Mouse (Mus musculus): ENCODE data around the gene Adgrg3. TPM values are rescaled to one million over a fixed set of nuclear protein-coding genes. Genes with fewer than 3 reads are reported as not detected.

Adgrg3 gene
- polyA plus RNA-seq, 1 experiment from 2014 or later, result 3.7 TPM

DNA sequence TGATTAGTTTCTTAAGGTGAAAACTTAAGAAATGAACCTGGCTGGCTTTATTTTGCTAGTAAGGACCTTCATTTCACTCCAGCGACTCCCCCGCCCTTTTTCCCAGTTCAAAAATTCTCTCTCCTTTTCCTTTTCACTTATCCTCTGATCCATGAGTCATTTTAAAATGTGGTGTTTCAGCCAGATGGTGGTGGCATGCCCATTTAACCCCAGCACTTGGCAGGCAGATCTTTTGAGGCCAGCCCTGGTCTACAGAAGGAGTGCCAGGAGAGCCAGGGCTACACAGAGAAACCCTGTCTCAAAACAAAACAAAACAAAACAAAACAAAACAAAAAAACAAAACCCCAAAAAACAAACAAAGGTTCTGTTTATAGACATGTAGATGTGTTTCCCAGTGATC is 47.0 kb downstream of the Adgrg3 start:
- ATAC-seq (ENCODE audit: insufficient number of reproducible peaks, insufficient read depth, low FRiP score, low read depth), result no peak
- Histone ChIP-seq H3K4me1 (ENCODE audit: control insufficient read depth in 2 of 2, insufficient read depth in 2 of 2, low read length in 2 of 2) (peaks cover 0 to 2% of the 10 kb centered on the region in 2 experiments; a peak in 1 of 4 replicates), H3K4me3 (ENCODE audit: control insufficient read depth in 1 of 2, insufficient read depth in 1 of 2, low read depth in 1 of 2, low read length in 2 of 2) (no peak overlapping the region), H3K9me3 (ENCODE audit: control insufficient read depth, low read length) (no peaks in the 10 kb centered on the region), H3K36me3 (ENCODE audit: control insufficient read depth, insufficient read depth, low read length) (no peaks in the 10 kb centered on the region), H3K27ac (replicated peaks in 1 of 2; ENCODE audit: control insufficient read depth in 1 of 2, insufficient read depth in 1 of 2, low read depth in 2 of 2, low read length in 2 of 2) (no peak overlapping the region), H3K9ac (ENCODE audit: low read length) (no peak overlapping the region), H3K4me2 (ENCODE audit: low read length) (no peak overlapping the region), H3K27me3 (ENCODE audit: control insufficient read depth, insufficient read depth, low read length) (no peaks in the 10 kb centered on the region)
- 81% methylated on average over 2 of the region's 2 CpGs for WGBS

DNA sequence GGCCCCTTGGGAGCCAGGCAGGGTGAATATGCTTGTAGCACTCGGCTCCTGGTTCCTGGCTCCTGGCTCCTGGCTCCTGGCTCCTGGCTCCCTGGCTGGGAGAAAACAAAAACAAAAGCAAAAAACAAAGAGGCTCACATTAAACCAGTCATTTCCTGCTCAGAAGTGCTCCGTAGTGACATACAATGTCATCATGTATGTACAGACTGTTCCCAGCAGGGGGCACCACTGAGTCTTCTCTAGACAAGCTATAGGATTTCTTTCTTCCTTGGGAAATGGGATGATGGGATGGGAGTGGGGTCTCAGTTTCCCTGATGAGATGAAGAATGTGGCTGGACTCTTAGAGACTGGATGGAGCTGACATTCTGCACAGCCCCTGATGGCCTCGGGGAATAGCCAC is 50.1 kb downstream of the Adgrg3 start:
- ATAC-seq (ENCODE audit: insufficient number of reproducible peaks, insufficient read depth, low FRiP score, low read depth), result no peak
- no peak overlapping the region for H3K4me3 ChIP-seq (ENCODE audit: control insufficient read depth in 1 of 2, insufficient read depth in 1 of 2, low read depth in 1 of 2, low read length in 2 of 2)
- WGBS, result 39% methylated on average over 3 of the region's 3 CpGs

DNA sequence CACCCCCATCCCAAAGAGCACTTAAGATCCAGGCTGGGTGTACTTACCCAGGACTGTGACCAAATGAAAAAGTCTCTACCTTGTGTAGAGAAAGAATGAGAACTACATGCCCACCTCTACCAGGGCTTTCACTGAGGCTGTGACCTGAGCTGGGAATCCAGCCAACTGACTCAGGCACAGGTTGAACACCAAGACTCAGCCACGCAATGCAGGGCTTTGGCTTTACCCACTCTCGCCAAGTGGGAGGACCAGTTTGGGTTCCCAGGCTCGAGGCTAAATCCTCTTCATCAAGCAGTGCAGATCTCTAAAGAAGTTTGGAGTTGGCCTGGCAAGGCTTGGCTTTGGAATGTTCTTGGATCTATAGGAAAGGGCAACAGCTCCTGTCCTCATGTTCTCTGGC is 58.0 kb downstream of the Adgrg3 start:
- ATAC-seq (ENCODE audit: insufficient number of reproducible peaks, insufficient read depth, low FRiP score, low read depth), result no peak
- 67% methylated on average over 3 of the region's 3 CpGs for WGBS

More for the DNA sequence above, 50.1 kb downstream of the Adgrg3 start:
- H3K4me2 ChIP-seq (ENCODE audit: low read length), result no peak overlapping the region
- no peaks in the 10 kb centered on the region for H3K9me3 ChIP-seq (ENCODE audit: control insufficient read depth, low read length)
- no peak overlapping the region for H3K9ac ChIP-seq (ENCODE audit: low read length)
- no peaks in the 10 kb centered on the region for H3K27me3 ChIP-seq (ENCODE audit: control insufficient read depth, insufficient read depth, low read length)
- no peaks in the 10 kb centered on the region for H3K4me1 ChIP-seq (ENCODE audit: control insufficient read depth in 2 of 2, insufficient read depth in 2 of 2, low read length in 2 of 2)
- no peaks in the 10 kb centered on the region for H3K36me3 ChIP-seq (ENCODE audit: control insufficient read depth, insufficient read depth, low read length)
- no peak overlapping the region for H3K27ac ChIP-seq (replicated peaks in 1 of 2; ENCODE audit: control insufficient read depth in 1 of 2, insufficient read depth in 1 of 2, low read depth in 2 of 2, low read length in 2 of 2)

DNA sequence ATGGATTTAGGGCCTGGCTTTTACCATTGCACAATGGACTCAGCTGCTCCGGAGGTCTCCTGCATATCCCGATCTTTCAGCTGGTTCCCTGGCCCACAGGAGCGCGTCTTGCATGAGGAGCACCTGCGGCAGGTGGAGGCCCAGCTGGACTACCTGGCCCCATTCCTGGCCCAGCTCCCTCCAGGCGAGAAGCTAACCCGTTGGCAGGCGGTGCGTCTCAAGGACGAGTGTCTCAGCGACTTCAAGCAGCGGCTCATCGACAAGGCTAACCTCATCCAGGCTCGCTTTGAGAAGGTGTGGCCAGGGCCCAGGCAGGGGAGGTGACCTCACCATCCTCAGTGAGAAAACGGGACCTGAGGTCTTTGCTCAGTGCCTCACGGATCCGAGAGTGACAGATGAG is 58.7 kb downstream of the Adgrg3 start:
- no peak overlapping the region for H3K4me3 ChIP-seq (ENCODE audit: control insufficient read depth in 1 of 2, insufficient read depth in 1 of 2, low read depth in 1 of 2, low read length in 2 of 2)
- H3K4me2 ChIP-seq (ENCODE audit: low read length), result no peak overlapping the region
- H3K27me3 ChIP-seq (ENCODE audit: control insufficient read depth, insufficient read depth, low read length), result no peaks in the 10 kb centered on the region
- no peak for ATAC-seq (ENCODE audit: insufficient number of reproducible peaks, insufficient read depth, low FRiP score, low read depth)
- H3K9ac ChIP-seq (ENCODE audit: low read length), result no peak overlapping the region
- no peaks in the 10 kb centered on the region for H3K9me3 ChIP-seq (ENCODE audit: control insufficient read depth, low read length)
- 68% methylated on average over 17 of the region's 17 CpGs for WGBS
- H3K4me1 ChIP-seq (ENCODE audit: control insufficient read depth in 2 of 2, insufficient read depth in 2 of 2, low read length in 2 of 2), result no peaks in the 10 kb centered on the region
- no peak overlapping the region for H3K27ac ChIP-seq (replicated peaks in 1 of 2; ENCODE audit: control insufficient read depth in 1 of 2, insufficient read depth in 1 of 2, low read depth in 2 of 2, low read length in 2 of 2)
- no peaks in the 10 kb centered on the region for H3K36me3 ChIP-seq (ENCODE audit: control insufficient read depth, insufficient read depth, low read length)

More for the DNA sequence above, 58.0 kb downstream of the Adgrg3 start:
- no peaks in the 10 kb centered on the region for H3K4me1 ChIP-seq (ENCODE audit: control insufficient read depth in 2 of 2, insufficient read depth in 2 of 2, low read length in 2 of 2)
- no peak overlapping the region for H3K9ac ChIP-seq (ENCODE audit: low read length)
- no peak overlapping the region for H3K4me3 ChIP-seq (ENCODE audit: control insufficient read depth in 1 of 2, insufficient read depth in 1 of 2, low read depth in 1 of 2, low read length in 2 of 2)
- H3K27me3 ChIP-seq (ENCODE audit: control insufficient read depth, insufficient read depth, low read length), result no peaks in the 10 kb centered on the region
- no peak overlapping the region for H3K4me2 ChIP-seq (ENCODE audit: low read length)
- H3K27ac ChIP-seq (replicated peaks in 1 of 2; ENCODE audit: control insufficient read depth in 1 of 2, insufficient read depth in 1 of 2, low read depth in 2 of 2, low read length in 2 of 2), result no peak overlapping the region
- H3K36me3 ChIP-seq (ENCODE audit: control insufficient read depth, insufficient read depth, low read length), result no peaks in the 10 kb centered on the region
- H3K9me3 ChIP-seq (ENCODE audit: control insufficient read depth, low read length), result no peaks in the 10 kb centered on the region

DNA sequence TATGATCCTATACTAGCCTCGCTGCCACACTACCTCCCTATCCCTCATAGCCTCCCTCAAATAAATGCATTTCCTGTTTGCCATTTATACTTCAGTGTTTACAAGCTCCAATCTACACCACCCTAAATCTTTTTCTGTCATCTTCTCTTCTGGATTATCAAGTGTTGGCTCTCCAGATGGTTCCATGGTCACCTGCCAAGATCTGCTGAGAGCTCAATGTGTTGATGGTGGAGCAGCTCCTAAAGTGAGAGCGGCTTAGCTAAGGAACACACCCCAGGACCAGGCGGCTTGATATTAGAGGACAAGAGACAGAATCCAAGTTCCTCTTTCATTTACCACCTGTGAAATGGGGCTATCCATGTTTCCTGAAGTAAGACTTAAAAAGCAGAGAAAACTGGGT is 60.6 kb downstream of the Adgrg3 start:
- no peak for ATAC-seq (ENCODE audit: insufficient number of reproducible peaks, insufficient read depth, low FRiP score, low read depth)
- Histone ChIP-seq H3K9ac (ENCODE audit: low read length) (no peak overlapping the region), H3K4me1 (ENCODE audit: control insufficient read depth in 2 of 2, insufficient read depth in 2 of 2, low read length in 2 of 2) (peaks cover 6 to 9% of the 10 kb centered on the region in 2 experiments; a peak in 3 of 4 replicates), H3K4me3 (ENCODE audit: control insufficient read depth in 1 of 2, insufficient read depth in 1 of 2, low read depth in 1 of 2, low read length in 2 of 2) (no peak overlapping the region), H3K9me3 (ENCODE audit: control insufficient read depth, low read length) (no peaks in the 10 kb centered on the region), H3K4me2 (ENCODE audit: low read length) (no peak overlapping the region), H3K36me3 (ENCODE audit: control insufficient read depth, insufficient read depth, low read length) (peaks cover 6% of the 10 kb centered on the region), H3K27me3 (ENCODE audit: control insufficient read depth, insufficient read depth, low read length) (no peaks in the 10 kb centered on the region), H3K27ac (replicated peaks in 1 of 2; ENCODE audit: control insufficient read depth in 1 of 2, insufficient read depth in 1 of 2, low read depth in 2 of 2, low read length in 2 of 2) (no peak overlapping the region)
- WGBS, result 81% methylated on average over 3 of the region's 3 CpGs

DNA sequence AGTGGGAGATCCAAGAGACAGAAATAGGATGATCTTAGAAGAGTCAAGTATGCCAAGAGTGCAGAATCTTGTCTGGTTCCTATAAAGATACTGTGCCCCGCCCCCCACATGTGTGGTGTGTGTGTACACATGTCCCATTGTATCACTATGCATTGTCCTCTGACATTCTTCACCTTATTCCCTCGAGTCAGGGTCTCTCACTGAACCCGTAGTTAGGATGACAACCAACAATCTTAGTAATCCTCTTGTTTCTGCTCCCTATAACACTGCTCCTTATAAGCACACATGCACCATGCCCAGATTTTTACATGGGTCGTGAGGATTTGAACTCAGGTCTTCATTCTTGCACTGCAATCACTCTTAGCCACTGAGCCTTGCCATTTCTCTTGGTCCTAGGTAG is 61.8 kb downstream of the Adgrg3 start:
- Histone ChIP-seq H3K9me3 (ENCODE audit: control insufficient read depth, low read length) (no peaks in the 10 kb centered on the region), H3K4me2 (ENCODE audit: low read length) (no peak overlapping the region), H3K9ac (ENCODE audit: low read length) (no peak overlapping the region), H3K36me3 (ENCODE audit: control insufficient read depth, insufficient read depth, low read length) (peaks cover 19% of the 10 kb centered on the region), H3K27ac (replicated peaks in 1 of 2; ENCODE audit: control insufficient read depth in 1 of 2, insufficient read depth in 1 of 2, low read depth in 2 of 2, low read length in 2 of 2) (no peak overlapping the region), H3K27me3 (ENCODE audit: control insufficient read depth, insufficient read depth, low read length) (no peaks in the 10 kb centered on the region), H3K4me3 (ENCODE audit: control insufficient read depth in 1 of 2, insufficient read depth in 1 of 2, low read depth in 1 of 2, low read length in 2 of 2) (no peak overlapping the region), H3K4me1 (ENCODE audit: control insufficient read depth in 2 of 2, insufficient read depth in 2 of 2, low read length in 2 of 2) (peaks cover 6 to 9% of the 10 kb centered on the region in 2 experiments; a peak in 3 of 4 replicates)
- ATAC-seq (ENCODE audit: insufficient number of reproducible peaks, insufficient read depth, low FRiP score, low read depth), result no peak
- WGBS, result 84% methylated on average over 4 of the region's 4 CpGs

DNA sequence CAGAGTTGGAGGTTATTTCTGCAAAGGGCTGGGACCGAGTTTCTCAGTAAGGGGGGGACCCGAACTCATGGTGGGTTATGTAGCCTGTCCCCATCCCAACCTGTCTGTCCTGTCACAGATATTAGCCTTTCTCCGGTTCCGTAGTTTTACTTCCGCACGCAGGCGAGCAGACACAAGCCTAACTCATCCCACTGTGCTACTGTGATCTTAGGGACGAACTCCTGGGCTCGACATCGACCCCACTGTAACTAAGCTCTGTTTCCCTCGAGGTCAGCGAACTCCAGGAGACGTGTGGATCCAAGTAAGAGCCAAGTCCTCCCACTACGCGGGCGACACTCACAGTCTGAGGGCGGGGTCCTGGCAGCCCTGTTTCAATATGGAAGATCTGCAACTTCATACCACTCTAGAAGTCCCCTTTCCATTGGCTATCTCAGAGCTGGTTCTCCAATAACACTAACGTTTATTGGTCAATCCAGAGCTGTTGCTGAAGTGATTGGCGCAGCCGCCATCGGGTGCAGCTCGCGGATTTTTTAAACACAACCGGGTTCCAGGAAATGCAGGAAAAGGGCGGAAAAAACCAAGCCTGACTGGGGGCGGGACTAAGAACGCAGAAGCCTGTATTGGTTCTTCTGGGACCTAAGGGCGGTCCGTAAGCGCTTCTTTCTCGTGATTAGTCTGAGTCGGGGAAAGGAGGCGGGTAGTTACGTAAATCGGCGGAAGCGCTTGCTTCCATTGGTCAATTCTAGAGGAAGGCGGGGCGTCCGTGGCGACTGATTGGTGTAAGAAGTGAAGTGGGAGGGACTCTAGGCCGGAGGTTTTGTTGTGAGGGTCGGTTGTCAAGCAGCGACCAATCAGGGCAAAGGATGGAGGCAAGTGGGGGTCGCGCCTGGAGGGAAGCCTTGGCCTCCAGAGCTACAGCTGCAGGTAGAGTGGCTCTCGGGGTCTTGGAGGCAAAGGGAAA is 63.2 kb downstream of the Adgrg3 start, which contains the start of gene Katnb1:
Gene Katnb1 (plus strand): TSS at position 806 of the 961 bp plus-strand sequence.
- Histone ChIP-seq H3K4me3 (ENCODE audit: control insufficient read depth in 1 of 2, insufficient read depth in 1 of 2, low read depth in 1 of 2, low read length in 2 of 2) (peak within 1 kb of the TSS; percentile 61 to 90), H3K9ac (ENCODE audit: low read length) (peak within 1 kb of the TSS; percentile 76), H3K9me3 (ENCODE audit: control insufficient read depth, low read length) (no peaks in the 10 kb centered on the region), H3K27me3 (ENCODE audit: control insufficient read depth, insufficient read depth, low read length) (no peaks in the 10 kb centered on the region), H3K36me3 (ENCODE audit: control insufficient read depth, insufficient read depth, low read length) (peaks cover 30% of the 10 kb centered on the region), H3K4me2 (ENCODE audit: low read length) (peak within 1 kb of the TSS; percentile 87), H3K4me1 (ENCODE audit: control insufficient read depth in 2 of 2, insufficient read depth in 2 of 2, low read length in 2 of 2) (peaks cover 6 to 9% of the 10 kb centered on the region in 2 experiments; a peak in 3 of 4 replicates), H3K27ac (replicated peaks in 1 of 2; ENCODE audit: control insufficient read depth in 1 of 2, insufficient read depth in 1 of 2, low read depth in 2 of 2, low read length in 2 of 2) (peak within 1 kb of the TSS; percentile 56 to 75)
- ATAC-seq (ENCODE audit: insufficient number of reproducible peaks, insufficient read depth, low FRiP score, low read depth), result peak; percentile 96
- under 1% methylated on average over 47 of the region's 47 CpGs for WGBS
